ENCODE assay signal across 11 mouse cellular contexts in genomic region chr14:115044016-115044415, GRCm38 (mm10). TPM values are rescaled to one million over a fixed set of nuclear protein-coding genes. Genes with fewer than 3 reads are reported as not detected.
DNase-seq lines count a peak whose midpoint lies in the region; ATAC-seq and TF ChIP-seq lines count a peak whose summit lies in the region.
"Had no signal": no experiment of that assay in that cellular context is flagged by ENCODE, and none has a peak within 500 bp of the region (broad histone marks: within the 10 kb centered on the region; RNA-seq: fewer than 3 reads in every experiment).

No protein-coding gene starts in this region.

- in situ Hi-C loops in ES-E14 (cut with MboI; ENCODE audit: low sequenced_read_pairs in 2 of 2, unreplicated experiment in 2 of 2): no loop called here

- H3K4me3 ChIP-seq in hindbrain, embryonic 10.5 days: peak overlapping the region; percentile 91
- H3K4me3 ChIP-seq in hindbrain, embryonic 16.5 days (ENCODE audit: low read length): no peak overlapping the region
- peak overlapping the region; percentile 85 to 92; a peak in 3 of 4 replicates for H3K4me3 ChIP-seq in ES-E14 (ENCODE audit: insufficient read depth in 1 of 2, low read depth in 1 of 2, low read length in 2 of 2, poor library complexity in 1 of 2, severe bottlenecking in 1 of 2)
- peak overlapping the region; percentile 94 for H3K4me3 ChIP-seq in forebrain, embryonic 13.5 days
- H3K4me3 ChIP-seq in liver, embryonic 13.5 days (replicated peaks): peak overlapping the region; percentile 85
- H3K4me3 ChIP-seq: heart, embryonic 15.5 days; layer of hippocampus, adult 2 months had no signal

- no peak for ATAC-seq in hindbrain, embryonic 16.5 days
- no peak for ATAC-seq in forebrain, embryonic 13.5 days
- no peak for ATAC-seq in liver, embryonic 13.5 days (ENCODE audit: low read depth)

- H3K4me2 ChIP-seq in hindbrain, embryonic 16.5 days (ENCODE audit: low read length): no peak overlapping the region
- peak overlapping the region; percentile 61 for H3K4me2 ChIP-seq in forebrain, embryonic 13.5 days
- peak overlapping the region; percentile 94 for H3K4me2 ChIP-seq in liver, embryonic 13.5 days
- H3K4me2 ChIP-seq: heart, embryonic 15.5 days had no signal

- H3K27ac ChIP-seq in hindbrain, embryonic 10.5 days: no peak overlapping the region
- H3K27ac ChIP-seq in hindbrain, embryonic 16.5 days (ENCODE audit: low read depth, low read length): no peak overlapping the region
- H3K27ac ChIP-seq in ES-E14 (ENCODE audit: insufficient read depth, low read depth, low read length, poor library complexity, severe bottlenecking): no peak overlapping the region
- no peak overlapping the region for H3K27ac ChIP-seq in forebrain, embryonic 13.5 days
- H3K27ac ChIP-seq in liver, embryonic 13.5 days: no peak overlapping the region
- H3K27ac ChIP-seq: heart, embryonic 15.5 days; layer of hippocampus, adult 2 months had no signal

- peaks cover 22% of the 10 kb centered on the region for H3K4me1 ChIP-seq in hindbrain, embryonic 10.5 days (replicated peaks)
- H3K4me1 ChIP-seq in hindbrain, embryonic 16.5 days (ENCODE audit: control insufficient read depth, insufficient read depth, low read depth, low read length): peaks cover 15% of the 10 kb centered on the region
- H3K4me1 ChIP-seq in ES-E14 (ENCODE audit: control insufficient read depth in 2 of 2, insufficient read depth in 2 of 2, low read length in 2 of 2, poor library complexity in 1 of 2): peaks cover 0 to 5% of the 10 kb centered on the region in 2 experiments; a peak in 1 of 4 replicates
- H3K4me1 ChIP-seq in forebrain, embryonic 13.5 days: peaks cover 40% of the 10 kb centered on the region
- peaks cover 40% of the 10 kb centered on the region for H3K4me1 ChIP-seq in liver, embryonic 13.5 days (replicated peaks)

- H3K27me3 ChIP-seq in hindbrain, embryonic 10.5 days (ENCODE audit: insufficient read depth, poor library complexity, severe bottlenecking): peaks cover 4% of the 10 kb centered on the region; the same call in 1 of the 2 replicates
- H3K27me3 ChIP-seq in hindbrain, embryonic 16.5 days (replicated peaks; ENCODE audit: control insufficient read depth, insufficient read depth, low read length): no peaks in the 10 kb centered on the region
- H3K27me3 ChIP-seq in forebrain, embryonic 13.5 days: 0 out of 2 replicates have a peak, but pooled peaks cover under 1% of the 10 kb centered on the region
- H3K27me3 ChIP-seq in liver, embryonic 13.5 days: no peaks in the 10 kb centered on the region
- H3K27me3 ChIP-seq: heart, embryonic 15.5 days had no signal

- no peak overlapping the region for H3K9ac ChIP-seq in hindbrain, embryonic 16.5 days (ENCODE audit: low read depth, low read length)
- H3K9ac ChIP-seq in ES-E14 (ENCODE audit: insufficient read depth, low read depth, low read length, poor library complexity, severe bottlenecking): peak overlapping the region; percentile 57; the same call in 1 of the 2 replicates
- H3K9ac ChIP-seq in forebrain, embryonic 13.5 days: no peak overlapping the region; the same call in 1 of the 2 replicates
- H3K9ac ChIP-seq in liver, embryonic 13.5 days: peak overlapping the region; percentile 95
- H3K9ac ChIP-seq: heart, embryonic 15.5 days had no signal

- peaks cover 59% of the 10 kb centered on the region for H3K36me3 ChIP-seq in hindbrain, embryonic 10.5 days
- peaks cover 11% of the 10 kb centered on the region for H3K36me3 ChIP-seq in hindbrain, embryonic 16.5 days (ENCODE audit: control insufficient read depth, insufficient read depth, low read length)
- peaks cover 35% of the 10 kb centered on the region for H3K36me3 ChIP-seq in ES-E14 (ENCODE audit: control insufficient read depth, insufficient read depth, low read length, poor library complexity, severe bottlenecking)
- H3K36me3 ChIP-seq in forebrain, embryonic 13.5 days (ENCODE audit: poor library complexity, severe bottlenecking): peaks cover 47% of the 10 kb centered on the region
- peaks cover 50% of the 10 kb centered on the region for H3K36me3 ChIP-seq in liver, embryonic 13.5 days

- no peak for DNase-seq in hindbrain, embryonic 10.5 days (ENCODE audit: low spot score)
- DNase-seq in ES-E14 (ENCODE audit: low read depth, low spot score): no peak
- DNase-seq in liver, embryonic 13.5 days: no peak
- DNase-seq in right cerebral cortex, postnatal 4 days: no peak
- DNase-seq in layer of hippocampus, adult 9-10 months (ENCODE audit: low spot score): no peak
- no peak for DNase-seq in right cerebral cortex, adult 2 months (ENCODE audit: low spot score in 2 of 2)
- DNase-seq: lung, adult 2 months had no signal

- 84% methylated on average over 5 of the region's 5 CpGs for WGBS in hindbrain, embryonic 10.5 days
- WGBS in hindbrain, embryonic 16.5 days: 81% methylated on average over 5 of the region's 5 CpGs
- 84% methylated on average over 5 of the region's 5 CpGs for WGBS in forebrain, embryonic 13.5 days
- WGBS in liver, embryonic 13.5 days (ENCODE audit: insufficient replicate concordance): 75% methylated on average over 5 of the region's 5 CpGs

- no peaks in the 10 kb centered on the region for H3K9me3 ChIP-seq in hindbrain, embryonic 10.5 days
- H3K9me3 ChIP-seq in hindbrain, embryonic 16.5 days (ENCODE audit: control insufficient read depth, low read length): no peaks in the 10 kb centered on the region
- no peaks in the 10 kb centered on the region for H3K9me3 ChIP-seq in ES-E14 (ENCODE audit: control insufficient read depth, insufficient read depth, low read depth, low read length)
- no peaks in the 10 kb centered on the region for H3K9me3 ChIP-seq in forebrain, embryonic 13.5 days (replicated peaks)
- no peaks in the 10 kb centered on the region for H3K9me3 ChIP-seq in liver, embryonic 13.5 days (replicated peaks)
- H3K9me3 ChIP-seq: heart, embryonic 15.5 days had no signal

TF ChIP-seq in ES-E14, 5 proteins besides CTCF, POLR2A, EP300 and RAD21:
- TF ChIP-seq CHD2 (IDR thresholded peaks at IDR 0.05; ENCODE audit: low read depth, low read length): no peak

RNA-seq across cellular contexts. Expression of gene Gpc5, which starts 48.0 kb away (rescaled TPM):
- 0.22 and 0.65 TPM in 2 replicates for polyA plus RNA-seq in hindbrain, embryonic 10.5 days (2016; fragmentation: Nextera tagmentation; extraction: Ambion mirVana)
- 12.5 and 15.4 TPM in 2 replicates for polyA plus RNA-seq in hindbrain, embryonic 16.5 days (2015; fragmentation: Nextera tagmentation; extraction: Ambion mirVana)
- 0.37 and 0.40 TPM in 2 replicates for total RNA-seq in ES-E14 (2012; rRNA removed)
- polyA plus RNA-seq in forebrain, embryonic 13.5 days (2015; fragmentation: Nextera tagmentation; extraction: Ambion mirVana): 0.77 and 1.4 TPM in 2 replicates
- polyA plus RNA-seq in liver, embryonic 13.5 days (2015; fragmentation: Nextera tagmentation; extraction: Ambion mirVana): 0.05 TPM in 1 of 2 replicates, not detected in the other

Comparison
In these comparisons a context has a peak if more than half of its experiments do, and no peak if none do; other contexts are left out.
1. H3K9ac ChIP-seq: peak in ES-E14 (single experiment) and liver, embryonic 13.5 days (single experiment); none in hindbrain, embryonic 16.5 days (single experiment) and forebrain, embryonic 13.5 days (single experiment).